Mouse (Mus musculus) ES-Bruce4 (cell line): Measurements from ENCODE around the gene Zcchc24.

ENCODE experiments used
- CTCF ChIP-seq: IDR thresholded peaks from one replicate; pipeline ENCODE4 v1.8.1; 2011; ENCODE audit warnings: low read depth, low read length
- EP300 ChIP-seq: IDR thresholded peaks from 2 replicates; pipeline ENCODE4 v1.6.1; 2011; ENCODE audit warnings: low read depth, low read length; ENCODE audit not compliant: insufficient read depth
- POLR2A ChIP-seq: IDR thresholded peaks from one replicate; pipeline ENCODE4 v1.8.1; 2011; ENCODE audit warnings: low read length; ENCODE audit not compliant: insufficient read depth

- TF ChIP-seq POLR2A (no peak), CTCF (no peak), EP300 (no peak)
These were observed 72.5 kb downstream of the Zcchc24 start for GRCm38 (mm10) chr14:25696356-25696755.
